Mouse (Mus musculus): ENCODE measurements around the gene Cd27. TPM values are rescaled to one million over a fixed set of nuclear protein-coding genes. Genes with fewer than 3 reads are reported as not detected.

Gene Cd27
- polyA plus RNA-seq (2017; shearing (Covaris generic)) = 712 TPM

DNA sequence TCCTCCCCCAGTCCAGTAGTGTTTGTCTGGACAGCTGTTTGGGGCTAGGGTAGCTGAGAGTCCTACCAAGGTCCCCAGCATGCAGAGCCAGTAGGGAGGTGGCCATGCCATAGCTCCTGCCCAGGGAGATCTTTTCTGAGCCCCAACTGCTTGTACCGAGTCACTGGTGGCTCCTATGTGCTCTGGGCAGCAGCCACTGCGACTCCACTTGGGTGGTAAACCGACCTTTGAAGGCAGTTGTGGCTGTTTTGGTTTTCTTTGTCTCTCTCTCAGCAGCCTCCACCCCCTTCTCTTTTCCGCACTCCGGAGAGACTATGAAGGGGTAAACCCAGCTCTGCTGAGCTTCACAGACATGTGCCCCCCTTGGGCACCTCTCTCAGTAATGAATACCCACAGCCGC lies at the start of gene Cd27:
Cd27 (minus strand) TSS at position 229 of the 400 bp plus-strand sequence.

DNA sequence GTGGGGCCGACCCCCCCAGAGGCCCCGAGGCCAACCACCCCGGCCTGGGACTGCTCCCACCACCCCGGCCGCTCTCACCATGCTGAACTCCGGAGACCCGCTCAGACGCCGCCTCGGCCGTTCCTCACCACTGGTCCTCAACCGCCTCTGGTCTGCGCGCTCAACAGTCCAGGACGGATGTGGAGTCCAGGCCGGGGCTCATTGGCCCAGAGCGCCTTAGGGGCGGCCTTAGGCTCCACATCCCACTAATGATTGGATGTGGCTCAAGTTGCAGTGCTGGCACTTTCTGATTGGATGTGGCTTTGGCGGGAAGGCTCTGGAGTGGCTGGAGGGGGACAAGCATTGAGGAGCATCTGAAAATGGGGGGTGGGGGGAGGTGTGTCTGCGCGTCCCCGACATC lies 49.1 kb upstream of the Cd27 start, which contains the start of gene Tuba3a:
Tuba3a (minus strand) TSS at position 153 of the 400 bp plus-strand sequence.

DNA sequence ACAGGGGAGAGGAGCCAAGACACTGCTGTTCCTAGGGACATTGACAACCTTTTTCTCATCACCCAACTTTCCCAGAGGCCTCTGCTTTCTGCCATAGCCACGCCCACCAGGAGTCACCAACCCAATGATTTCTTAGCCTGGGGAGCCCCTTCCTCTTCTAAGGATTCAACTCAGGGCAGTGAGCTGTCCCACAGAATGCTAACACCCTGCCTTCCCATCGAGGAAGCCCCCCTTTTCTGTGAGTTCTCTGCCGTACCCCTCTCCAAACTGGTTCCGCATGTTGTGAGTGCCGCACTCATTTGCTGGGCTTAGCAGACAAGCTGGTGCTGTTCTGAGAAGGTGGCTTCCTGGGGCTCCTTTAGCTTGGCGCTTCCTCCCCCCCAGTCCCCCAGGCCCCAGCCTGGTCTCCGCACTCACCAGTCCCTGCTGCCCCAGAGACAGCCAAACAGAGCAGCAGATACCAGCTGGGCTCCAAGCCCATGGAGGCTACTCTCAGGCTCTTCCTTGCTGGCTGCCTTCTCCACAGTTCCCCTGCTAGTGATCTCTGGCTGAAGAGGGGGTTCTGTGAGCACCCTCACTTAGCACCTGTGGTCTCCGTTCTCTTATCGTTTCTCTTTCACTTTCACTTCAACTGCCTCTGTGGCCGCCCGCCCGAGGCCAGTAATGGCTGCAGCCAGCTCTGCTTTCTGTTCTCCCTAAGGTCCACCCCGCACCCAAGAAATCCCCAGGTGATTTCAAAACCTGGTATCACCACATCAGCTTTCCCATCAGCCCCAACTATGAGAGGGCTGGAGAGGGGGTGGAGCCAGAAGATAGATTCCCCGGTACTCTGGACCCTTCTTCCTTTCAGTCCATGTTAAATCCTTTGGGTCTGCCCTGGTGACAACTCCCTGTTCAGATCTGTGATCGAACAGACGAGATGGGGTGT lies 5.4 kb downstream of the Cd27 start, which contains the start of gene Tapbpl:
Tapbpl (minus strand) TSS at position 744 of the 928 bp plus-strand sequence.

DNA sequence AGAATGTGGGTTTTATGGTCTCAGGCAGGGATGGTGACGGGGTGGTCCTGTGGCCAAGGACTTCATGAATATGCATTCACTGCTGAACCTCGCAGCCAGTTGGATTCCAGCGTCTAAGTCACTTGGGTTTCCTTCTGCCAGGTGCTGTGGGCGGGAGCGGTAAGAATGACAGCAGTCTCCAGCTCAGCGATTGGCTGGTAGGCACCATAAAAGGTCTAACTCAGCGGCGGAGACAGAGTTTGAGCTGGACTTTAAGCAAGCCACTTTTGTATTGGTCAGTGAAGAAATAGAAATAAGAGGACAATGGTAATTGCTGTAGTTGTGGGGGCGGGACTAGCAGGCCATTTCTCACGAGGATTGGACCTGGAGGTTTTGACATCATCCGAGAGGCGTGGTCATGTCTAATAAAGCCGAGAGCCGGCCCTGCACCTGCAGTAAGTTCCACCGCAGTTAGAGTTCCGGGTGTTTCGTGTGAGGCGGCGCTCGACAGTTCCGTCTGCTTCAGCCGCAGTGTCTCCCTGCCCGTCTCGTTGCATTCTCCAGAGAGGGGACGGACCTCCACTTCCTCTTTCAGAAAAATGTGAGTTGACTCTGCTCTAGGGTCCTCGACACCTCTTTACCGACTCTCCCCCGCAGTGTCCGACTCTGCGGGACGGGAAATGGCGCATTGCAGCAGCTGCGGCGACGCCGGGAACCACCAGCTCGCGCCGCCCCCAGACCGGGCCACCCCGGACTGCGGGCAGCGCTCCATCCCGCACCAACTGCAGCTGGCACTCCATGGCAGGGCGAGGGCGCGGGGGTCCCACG lies 21.5 kb downstream of the Cd27 start, which contains the start of gene Vamp1:
Vamp1 (plus strand) TSS at position 404 of the 807 bp plus-strand sequence.

GRCm38 (mm10) chr6:125191332-125192015 lies 45.3 kb downstream of the Cd27 start, which contains the start of the genes Ncapd2 and Mrpl51:
Gene Ncapd2, minus strand, starts transcription at chr6:125191701.
Gene Mrpl51, plus strand, starts transcription at chr6:125191801.

Other genes with a start within 250 kb of the Cd27 start
- gene Pianp, start 240.3 kb downstream of the Cd27 start, polyA plus RNA-seq (2017; shearing (Covaris generic)) = not detected
- gene Zfp384, start 227.9 kb downstream of the Cd27 start, polyA plus RNA-seq (2017; shearing (Covaris generic)) = 25.6 TPM
- gene Ing4, start 197.2 kb downstream of the Cd27 start, polyA plus RNA-seq (2017; shearing (Covaris generic)) = 85.5 TPM
- 26.6 TPM for gene Acrbp, start 187.3 kb downstream of the Cd27 start, polyA plus RNA-seq (2017; shearing (Covaris generic))
- 22.2 TPM for gene Lpar5, start 169.1 kb downstream of the Cd27 start, polyA plus RNA-seq (2017; shearing (Covaris generic))
- 73.6 TPM for gene Chd4, start 141.0 kb downstream of the Cd27 start, polyA plus RNA-seq (2017; shearing (Covaris generic))
- 72.9 TPM for gene Nop2, start 105.1 kb downstream of the Cd27 start, polyA plus RNA-seq (2017; shearing (Covaris generic))
- 16.7 TPM for gene Iffo1, start 91.8 kb downstream of the Cd27 start, polyA plus RNA-seq (2017; shearing (Covaris generic))
- 293 TPM for gene Gapdh, start 70.5 kb downstream of the Cd27 start, polyA plus RNA-seq (2017; shearing (Covaris generic))
- gene Ncapd2, start 45.3 kb downstream of the Cd27 start, polyA plus RNA-seq (2017; shearing (Covaris generic)) = 34.1 TPM
- gene Mrpl51, start 45.2 kb downstream of the Cd27 start, polyA plus RNA-seq (2017; shearing (Covaris generic)) = 110 TPM
- 71.4 TPM for gene Vamp1, start 21.5 kb downstream of the Cd27 start, polyA plus RNA-seq (2017; shearing (Covaris generic))
- gene Tapbpl, start 5.2 kb downstream of the Cd27 start, polyA plus RNA-seq (2017; shearing (Covaris generic)) = 157 TPM
- gene Tuba3a, start 49.0 kb upstream of the Cd27 start, polyA plus RNA-seq (2017; shearing (Covaris generic)) = 1.6 TPM
- gene Ltbr, start 76.9 kb upstream of the Cd27 start, polyA plus RNA-seq (2017; shearing (Covaris generic)) = 0.63 TPM
- not detected for gene Scnn1a, start 83.6 kb upstream of the Cd27 start, polyA plus RNA-seq (2017; shearing (Covaris generic))
- 51.4 TPM for gene Tnfrsf1a, start 112.4 kb upstream of the Cd27 start, polyA plus RNA-seq (2017; shearing (Covaris generic))
- 0.09 TPM for gene Plekhg6, start 143.8 kb upstream of the Cd27 start, polyA plus RNA-seq (2017; shearing (Covaris generic))

All from inflammation-experienced regulatory T-cells, adult 16 weeks (primary cell).